Mouse (Mus musculus) liver, adult 2 months (tissue): Measurements from ENCODE around the gene Mbnl2. TPM values are rescaled to one million over a fixed set of nuclear protein-coding genes. Genes with fewer than 3 reads are reported as not detected.

ENCODE experiments used
- DNase-seq: peaks from one replicate; pipeline ENCODE4 v3.0.0-alpha.2; 2011; ENCODE audit warnings: low read depth, low spot score; ENCODE audit errors: extremely low read depth
- H3K27ac ChIP-seq: fragments of 200-500 bp; replicated peaks from 2 replicates; pipeline ENCODE4 v1.5.1; 2012; ENCODE audit warnings: low read depth, mild to moderate bottlenecking, control low read depth, inconsistent platforms, low read length; ENCODE audit not compliant: insufficient read depth
- H3K27me3 ChIP-seq: fragments of 200-500 bp; 2 replicates; pipeline ENCODE4 v1.6.1; 2012; ENCODE audit warnings: mild to moderate bottlenecking, moderate library complexity, low read length, inconsistent platforms; ENCODE audit not compliant: control insufficient read depth, insufficient read depth
- H3K36me3 ChIP-seq: fragments of 200-500 bp; 2 replicates; pipeline ENCODE4 v1.6.1; 2012; ENCODE audit warnings: low read length, inconsistent platforms; ENCODE audit not compliant: control insufficient read depth, insufficient read depth
- H3K4me1 ChIP-seq: fragments of 200-500 bp; 2 replicates; pipeline ENCODE4 v1.6.1; 2011; ENCODE audit warnings: low read length; ENCODE audit not compliant: control insufficient read depth, insufficient read depth
- H3K4me3 ChIP-seq: fragments of 200-500 bp; 2 replicates; pipeline ENCODE4 v1.5.1; 2011; ENCODE audit warnings: low read depth, mild to moderate bottlenecking, control low read depth, low read length, moderate library complexity; ENCODE audit not compliant: insufficient read depth
- H3K79me2 ChIP-seq: fragments of 200-500 bp; 2 replicates; pipeline ENCODE4 v1.6.1; 2012; ENCODE audit warnings: inconsistent platforms, mild to moderate bottlenecking, low read length, moderate library complexity; ENCODE audit not compliant: control insufficient read depth, insufficient read depth
- H3K9ac ChIP-seq: fragments of 200-500 bp; 2 replicates; pipeline ENCODE4 v1.6.1; 2012; ENCODE audit warnings: low read depth, mild to moderate bottlenecking, control low read depth, inconsistent platforms, low read length
- CTCF ChIP-seq: fragments of 200-500 bp; IDR thresholded peaks from 2 replicates; pipeline ENCODE4 v1.5.1; 2011; ENCODE audit warnings: low read depth, low read length, control low read depth
- POLR2A ChIP-seq: fragments of 200-500 bp; IDR thresholded peaks from 2 replicates; pipeline ENCODE4 v1.6.1; 2011; ENCODE audit warnings: low read length, control low read depth; ENCODE audit not compliant: insufficient read depth; ENCODE audit errors: extremely low read depth
- WGBS: fragments of 180-500 bp; shearing (Covaris S2); methylation state at CpG from one replicate; pipeline ENCODE4 v1.1.7; 2018; 5-methylcytosine and 5-hydroxymethylcytosine counted together
- polyA plus RNA-seq: library from polyadenylated mRNA; depleted of rRNA; stranded (reverse); fragments of >200 nt; gene quantifications from 2 replicates; pipeline ENCODE4 v1.2.3, GENCODE M21; 2012
- total RNA-seq: library from RNA; depleted of rRNA; stranded (reverse); fragments of >200 nt; gene quantifications from 2 replicates; pipeline ENCODE4 v1.2.3, GENCODE M21; 2014

Mbnl2 gene
- total and polyA plus RNA-seq, 2 experiments = 17.5 to 35.2 TPM

DNA sequence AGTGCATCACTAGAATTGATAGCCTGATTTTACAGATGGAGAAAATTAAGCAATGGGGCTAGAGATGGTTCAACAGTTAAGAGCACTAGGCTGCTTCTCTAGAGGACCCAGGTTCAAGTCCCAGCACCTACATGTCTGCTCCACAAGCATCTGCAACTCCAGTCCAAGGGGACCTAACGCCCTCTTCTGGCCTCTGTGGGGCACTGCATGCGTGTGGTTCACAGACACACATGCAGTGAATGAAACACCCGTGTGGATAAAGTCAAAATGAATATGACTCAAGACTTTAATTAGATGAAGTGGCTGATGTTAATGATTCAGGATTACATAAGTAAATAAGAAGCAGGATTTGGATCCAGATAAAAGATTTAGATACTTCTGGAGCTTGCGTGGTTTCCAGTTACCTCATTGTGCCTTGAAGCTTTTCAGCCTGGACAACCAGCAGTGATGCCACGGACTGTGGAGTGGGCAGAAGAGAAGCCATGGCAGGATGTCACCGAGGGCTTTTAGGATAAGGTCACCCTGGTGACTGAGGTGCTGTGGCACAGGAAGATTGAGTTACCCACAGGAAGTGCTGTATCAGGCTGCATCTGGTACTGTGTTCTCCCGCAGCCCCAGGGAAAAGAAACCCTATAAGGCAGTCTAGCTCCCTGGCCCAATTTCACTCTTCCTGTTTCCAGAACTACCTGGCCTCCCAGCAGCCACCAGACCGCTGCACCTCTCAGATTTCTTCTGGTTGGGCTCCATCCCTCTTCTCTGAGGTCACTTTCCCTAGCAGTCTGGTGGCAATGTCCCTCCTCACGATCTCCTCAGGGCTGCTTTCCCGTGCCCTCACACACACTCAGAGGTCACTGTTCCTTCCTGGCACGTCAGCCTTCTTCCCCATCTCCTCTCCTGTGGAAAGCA lies 72.2 kb downstream of the Mbnl2 start:
- Histone ChIP-seq H3K36me3 (no peaks in the 10 kb centered on the region), H3K79me2 (peaks cover 58% of the 10 kb centered on the region), H3K9ac (no peak overlapping the region), H3K27ac (peak overlapping the region; percentile 41; the same call in 1 of the 2 replicates), H3K27me3 (no peaks in the 10 kb centered on the region), H3K4me1 (no peaks in the 10 kb centered on the region; the same call in 1 of the 2 replicates), H3K4me3 (no peak overlapping the region)
- TF ChIP-seq CTCF (peak; percentile 62), POLR2A (no peak)
- no peak for DNase-seq
- WGBS = 75% methylated on average over 11 of the region's 11 CpGs

DNA sequence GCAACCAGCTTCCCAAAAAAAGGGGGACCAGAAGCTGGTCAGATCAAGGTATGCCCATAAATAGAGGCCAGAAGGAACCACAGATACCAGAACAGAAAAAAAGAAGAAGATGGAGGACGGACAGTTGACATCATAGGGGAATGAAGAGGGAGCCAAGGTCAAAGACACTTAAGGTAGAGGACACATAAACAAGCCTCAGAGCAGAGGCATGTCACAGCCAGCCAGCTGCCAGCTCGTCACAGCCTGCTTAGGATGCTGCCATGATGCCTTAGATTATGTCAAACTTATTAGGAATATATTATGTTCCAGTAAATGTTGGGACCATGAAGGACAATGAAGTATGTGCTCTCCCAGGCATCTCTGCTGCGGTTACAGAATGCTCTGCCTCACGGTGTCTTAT lies 73.9 kb downstream of the Mbnl2 start:
- no peak overlapping the region for H3K27ac ChIP-seq
- no peaks in the 10 kb centered on the region for H3K36me3 ChIP-seq
- TF ChIP-seq CTCF (no peak), POLR2A (no peak)
- DNase-seq = no peak
- H3K4me1 ChIP-seq = peaks cover 1% of the 10 kb centered on the region; the same call in 1 of the 2 replicates
- WGBS = 94% methylated on average over 4 of the region's 4 CpGs
- H3K27me3 ChIP-seq = no peaks in the 10 kb centered on the region
- H3K4me3 ChIP-seq = no peak overlapping the region
- peaks cover 55% of the 10 kb centered on the region for H3K79me2 ChIP-seq
- no peak overlapping the region for H3K9ac ChIP-seq

DNA sequence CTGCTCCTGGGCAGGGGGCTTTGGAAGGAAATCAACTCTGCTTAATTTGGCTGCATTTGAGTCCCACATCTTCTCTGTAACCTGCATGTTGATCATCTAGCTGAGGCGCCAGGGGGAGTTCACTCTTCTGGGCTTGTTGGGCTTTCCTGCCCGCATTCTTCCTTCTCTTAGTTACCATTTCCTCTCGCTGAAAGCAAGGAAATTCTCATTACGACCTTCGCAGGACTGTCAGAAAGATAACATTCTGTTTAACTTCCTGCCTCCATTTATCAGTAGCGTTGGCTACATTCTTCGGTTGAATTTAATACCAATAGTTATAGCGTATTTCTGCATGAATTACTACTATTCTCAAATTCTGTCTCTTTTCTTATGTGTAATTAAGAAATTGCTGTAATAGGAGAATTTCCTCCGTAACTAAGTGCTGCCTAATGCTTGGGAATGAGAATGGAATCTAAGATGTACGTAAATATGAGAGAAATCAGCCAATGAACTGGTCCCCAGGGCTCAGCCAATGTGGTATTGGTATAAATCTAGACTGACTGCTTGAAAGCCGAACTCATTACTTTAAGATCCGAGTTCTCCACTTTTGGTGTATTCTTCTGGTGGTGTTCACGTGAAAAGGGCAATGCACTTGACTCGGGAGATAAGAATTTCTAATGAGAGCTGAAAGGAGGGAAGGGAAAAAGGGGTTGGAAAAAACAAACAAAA lies 76.8 kb downstream of the Mbnl2 start:
- no peak overlapping the region for H3K9ac ChIP-seq
- H3K27ac ChIP-seq = peak overlapping the region; percentile 73
- 73% methylated on average over 14 of the region's 14 CpGs for WGBS
- peaks cover 45% of the 10 kb centered on the region for H3K79me2 ChIP-seq
- H3K4me1 ChIP-seq = peaks cover 10% of the 10 kb centered on the region; the same call in 1 of the 2 replicates
- H3K27me3 ChIP-seq = no peaks in the 10 kb centered on the region
- TF ChIP-seq POLR2A = no peak
- no peak; the same call in 1 of the 2 replicates for TF ChIP-seq CTCF
- H3K4me3 ChIP-seq = no peak overlapping the region
- no peaks in the 10 kb centered on the region for H3K36me3 ChIP-seq
- DNase-seq = no peak

DNA sequence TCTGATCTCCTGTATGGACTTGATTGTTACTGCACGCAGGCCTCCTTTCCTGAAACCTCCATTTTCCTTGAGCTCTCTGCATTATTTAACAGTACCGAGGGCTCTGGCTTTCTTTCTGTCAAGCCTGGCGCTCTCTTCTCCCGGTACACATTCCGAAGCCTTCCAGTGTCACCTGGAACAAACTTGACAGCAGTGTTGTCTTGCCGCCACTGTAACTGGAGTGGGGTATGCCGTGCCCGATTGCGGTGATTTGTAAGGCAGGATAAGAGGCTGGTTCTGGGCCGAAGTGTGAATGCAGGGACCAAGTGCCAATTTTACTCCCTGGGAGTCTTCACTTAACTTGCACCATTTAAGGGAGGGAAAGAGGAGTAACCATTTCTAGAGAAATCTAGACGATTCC lies 77.7 kb downstream of the Mbnl2 start:
- no peak overlapping the region for H3K9ac ChIP-seq
- WGBS = 85% methylated on average over 11 of the region's 11 CpGs
- peaks cover 41% of the 10 kb centered on the region; the same call in 1 of the 2 replicates for H3K79me2 ChIP-seq
- H3K4me3 ChIP-seq = no peak overlapping the region
- no peak for TF ChIP-seq CTCF
- no peak for TF ChIP-seq POLR2A
- no peaks in the 10 kb centered on the region for H3K36me3 ChIP-seq
- H3K4me1 ChIP-seq = peaks cover 14% of the 10 kb centered on the region
- peak overlapping the region; percentile 7; the same call in 1 of the 2 replicates for H3K27ac ChIP-seq
- DNase-seq = no peak
- H3K27me3 ChIP-seq = no peaks in the 10 kb centered on the region

DNA sequence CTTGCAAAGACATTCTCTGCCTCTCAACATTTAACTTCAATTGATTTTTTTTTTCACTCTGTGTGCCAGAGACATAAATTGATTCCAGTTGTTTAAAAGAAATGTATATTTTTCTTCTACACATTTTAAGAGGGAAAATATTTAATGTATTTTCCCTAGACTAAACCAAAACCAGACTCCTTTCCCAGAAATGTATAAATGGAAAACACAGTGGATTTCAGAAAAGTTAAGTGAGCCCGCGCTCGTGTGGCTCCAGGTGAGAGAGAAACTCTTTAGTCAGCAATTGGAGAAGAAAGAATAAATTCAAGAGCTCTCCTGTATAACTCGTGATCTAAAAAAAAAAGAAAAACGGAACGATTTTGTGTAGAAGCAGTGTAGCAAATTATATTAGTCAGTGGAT lies 79.1 kb downstream of the Mbnl2 start:
- no peak for DNase-seq
- no peaks in the 10 kb centered on the region for H3K36me3 ChIP-seq
- 71% methylated on average over 6 of the region's 6 CpGs for WGBS
- no peak overlapping the region for H3K9ac ChIP-seq
- peaks cover 38% of the 10 kb centered on the region; the same call in 1 of the 2 replicates for H3K79me2 ChIP-seq
- TF ChIP-seq POLR2A (no peak), CTCF (no peak)
- peaks cover 14% of the 10 kb centered on the region for H3K4me1 ChIP-seq
- H3K27me3 ChIP-seq = no peaks in the 10 kb centered on the region
- H3K27ac ChIP-seq = no peak overlapping the region
- H3K4me3 ChIP-seq = no peak overlapping the region
